Mouse (Mus musculus) stomach, postnatal 0 days (tissue): ENCODE results near the gene Ankrd2.

Experiments used
- CTCF ChIP-seq: IDR thresholded peaks from 2 replicates; pipeline ENCODE4 v1.5.1; 2016; ENCODE audit warnings: antibody characterized with exemption, low read depth, mild to moderate bottlenecking, moderate library complexity
- EP300 ChIP-seq: optimal IDR thresholded peaks from 2 replicates; pipeline ENCODE3; 2016; ENCODE audit warnings: antibody characterized with exemption

- TF ChIP-seq CTCF (no peak), EP300 (no peak)
These were observed 40.3 kb upstream of the Ankrd2 start for GRCm38 (mm10) chr19:41995483-41995882.
